Mouse (Mus musculus): ENCODE data around the gene Gm20695.
"Not testable (repeated sequence)": the region's sequence is repeated elsewhere in the genome, so short reads cannot be mapped to it uniquely, and the experiment has no call there.

Gm20695 gene

DNA sequence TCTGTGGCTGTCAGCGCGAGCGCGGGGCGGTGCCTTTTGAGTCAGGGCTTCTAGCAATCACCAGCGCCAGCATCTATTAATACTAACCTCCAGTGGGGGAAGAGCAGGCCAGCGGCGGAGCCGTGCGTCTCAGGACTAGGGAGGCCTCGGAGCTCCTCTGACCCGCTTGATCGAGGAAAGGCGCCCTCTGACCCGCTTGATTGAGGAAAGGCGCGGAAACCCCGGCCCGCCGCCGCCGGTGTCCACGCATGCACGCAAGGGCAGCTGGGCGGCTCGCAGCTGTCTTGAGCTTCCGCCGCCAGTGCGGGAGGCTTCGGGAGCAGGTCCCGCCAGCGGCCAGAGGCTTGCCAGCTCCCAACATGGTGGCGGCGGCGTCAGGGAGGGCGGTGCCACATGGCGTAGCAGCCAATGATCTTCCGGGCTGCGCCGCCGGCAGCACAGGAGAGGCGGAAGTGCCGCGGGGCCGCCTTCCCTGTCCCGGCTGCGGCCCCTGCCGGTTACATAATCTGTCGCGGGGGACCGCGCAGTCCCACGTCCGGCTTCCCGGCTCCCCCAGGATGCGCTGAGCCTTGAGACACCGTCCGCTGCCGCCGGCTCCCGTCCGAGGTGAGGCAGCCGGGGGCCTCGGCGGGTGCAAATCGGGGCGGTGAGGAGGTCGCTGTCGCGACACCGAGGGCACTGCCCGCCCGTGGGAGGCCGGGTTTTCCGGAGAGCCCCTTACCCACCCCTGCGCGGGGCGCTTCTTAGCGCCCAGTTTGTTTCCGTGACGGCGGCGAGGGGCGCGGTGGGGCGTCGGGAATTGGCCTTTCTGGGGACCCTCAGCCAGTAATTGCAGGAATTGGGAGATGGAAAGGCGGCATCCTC is at the start of gene Gm20695, which contains the start of gene Zfp597:
Gene Gm20695, plus strand, starts transcription at position 448 of the 864 bp plus-strand sequence.
Gene Zfp597, minus strand, starts transcription at position 361 of the 864 bp plus-strand sequence.
- peak; percentile 97 for DNase-seq

DNA sequence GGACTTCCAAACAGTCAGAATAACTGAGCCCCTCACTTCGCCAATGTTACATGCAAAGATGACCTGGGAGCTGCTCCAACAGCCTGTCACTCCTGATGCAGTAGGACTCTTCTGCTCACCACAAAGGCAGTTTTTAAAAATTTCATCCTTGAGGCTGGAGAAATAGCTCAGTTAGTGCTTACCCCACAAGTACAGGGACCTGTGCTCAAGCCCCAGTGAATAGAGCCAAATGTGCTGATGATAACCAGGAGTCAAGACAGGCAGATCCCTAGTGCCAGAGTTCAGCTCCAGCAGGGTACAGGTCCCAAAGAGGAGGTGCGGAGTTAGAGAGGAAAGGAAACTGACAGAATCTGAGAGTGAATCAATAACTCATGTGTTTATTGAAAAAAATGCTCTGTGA is 49.0 kb upstream of the Gm20695 start:
- no peak for DNase-seq

GRCm38 (mm10) chr16:3839157-3839885 is 45.1 kb upstream of the Gm20695 start:
- peak; percentile 23 for DNase-seq

GRCm38 (mm10) chr16:3842989-3843388 is 41.5 kb upstream of the Gm20695 start:
- DNase-seq = peak; percentile 5

- no peak for DNase-seq
Measured at GRCm38 (mm10) chr16:3843796-3844195, 40.7 kb upstream of the Gm20695 start.

DNA sequence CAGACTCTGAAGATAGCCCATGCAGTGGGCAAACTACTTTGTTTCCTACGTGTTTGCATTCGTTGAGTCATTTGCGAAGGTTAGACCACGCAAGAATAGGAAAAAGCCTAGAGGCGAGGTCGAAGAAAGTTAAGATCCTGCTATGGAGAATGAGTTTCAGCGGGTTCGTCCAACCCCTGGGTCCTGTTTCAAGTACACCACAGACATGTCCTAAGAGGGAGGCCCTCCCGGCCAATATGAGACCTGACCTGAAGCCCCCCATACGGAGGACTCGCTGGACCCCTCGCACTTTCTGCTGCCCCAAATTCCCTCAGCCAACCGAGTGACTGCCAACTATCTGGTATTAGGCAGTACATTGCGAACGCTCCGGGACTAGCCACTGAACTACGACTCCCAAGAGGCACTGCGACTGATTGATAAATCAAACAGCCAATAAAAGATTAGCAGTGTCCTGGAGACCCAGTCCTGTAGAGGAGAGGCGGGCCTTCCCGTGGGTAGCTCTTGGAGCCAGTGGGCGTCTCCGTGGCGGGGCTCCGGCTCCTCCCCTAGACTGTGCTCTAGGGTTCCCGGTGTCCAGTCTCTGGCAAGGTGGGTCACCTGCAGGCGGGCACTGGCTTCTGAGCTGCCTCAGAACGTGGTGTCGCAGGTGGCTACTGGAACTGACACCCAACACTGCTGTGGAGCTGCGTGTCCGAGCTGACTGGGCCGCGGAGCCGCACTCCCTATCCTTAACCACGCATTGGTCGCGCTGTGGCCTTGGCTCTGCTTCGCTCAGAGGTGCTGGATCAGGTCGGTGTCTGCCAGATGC is 37.5 kb upstream of the Gm20695 start, which contains the start of gene Zfp174:
Gene Zfp174, plus strand, starts transcription at position 558 of the 808 bp plus-strand sequence.
- peak; percentile 96 for DNase-seq

DNA sequence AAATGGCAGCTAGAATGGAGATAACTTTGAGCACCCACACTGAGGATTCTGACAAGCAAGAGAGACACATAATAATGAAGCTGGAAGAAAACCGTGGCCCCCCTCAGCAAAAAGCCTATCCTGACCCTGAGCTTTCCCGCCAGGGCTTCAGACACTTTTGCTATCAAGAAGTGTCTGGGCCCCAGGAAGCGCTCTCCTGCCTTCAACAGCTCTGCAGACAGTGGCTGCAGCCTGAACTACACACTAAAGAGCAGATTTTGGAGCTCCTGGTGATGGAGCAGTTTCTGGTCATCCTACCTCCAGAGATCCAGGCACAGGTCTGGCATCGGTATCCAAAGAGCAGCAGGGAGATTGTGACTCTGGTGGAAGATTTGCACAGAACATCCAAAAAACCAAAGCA is 36.6 kb upstream of the Gm20695 start:
- DNase-seq = peak; percentile 9

DNA sequence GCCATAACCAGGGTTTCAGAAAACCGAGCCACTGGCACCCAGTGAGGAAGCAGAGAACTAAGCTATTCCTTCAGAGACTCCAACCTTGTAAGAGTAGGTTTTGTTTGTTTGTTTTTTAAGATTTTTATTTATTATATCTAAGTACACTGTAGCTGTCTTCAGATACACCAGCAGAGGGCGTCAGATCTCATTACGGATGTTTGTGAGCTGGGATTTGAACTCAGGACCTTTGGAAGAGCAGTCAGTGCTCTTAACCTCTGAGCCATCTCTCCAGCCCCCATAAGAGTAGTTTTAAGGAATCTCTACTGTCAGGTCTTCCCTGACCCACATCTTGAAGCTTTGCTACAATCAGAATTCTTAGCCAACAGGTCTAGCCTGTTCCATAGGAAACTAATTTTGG is 36.0 kb upstream of the Gm20695 start:
- DNase-seq = no peak

- not testable (repeated sequence) for DNase-seq
Measured at GRCm38 (mm10) chr16:3851301-3851700, 33.1 kb upstream of the Gm20695 start.

GRCm38 (mm10) chr16:3852586-3852985 is 31.9 kb upstream of the Gm20695 start:
- DNase-seq = peak; percentile 35

GRCm38 (mm10) chr16:3854437-3855182 is 29.8 kb upstream of the Gm20695 start:
- DNase-seq = no peak

GRCm38 (mm10) chr16:3855776-3856175 is 28.7 kb upstream of the Gm20695 start:
- no peak for DNase-seq

DNA sequence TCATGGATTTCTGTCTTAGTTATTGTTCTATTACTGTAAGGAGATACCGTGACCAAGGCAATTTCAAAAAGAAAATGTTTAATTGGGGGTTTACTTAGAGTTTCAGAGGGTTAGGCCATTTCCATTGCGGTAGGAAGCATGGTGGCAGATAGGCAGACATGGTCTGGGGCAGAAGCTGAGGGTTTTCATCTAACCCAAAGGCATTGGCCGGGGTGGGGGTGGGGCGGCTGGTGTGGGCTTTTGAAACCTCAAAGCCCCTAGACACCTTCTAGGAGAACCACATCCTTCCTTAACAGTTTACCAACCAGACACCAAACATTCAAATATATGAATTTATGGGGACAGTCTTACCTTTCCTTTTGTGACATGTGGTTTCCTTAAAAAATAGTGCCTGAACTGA is 25.2 kb upstream of the Gm20695 start:
- no peak for DNase-seq

GRCm38 (mm10) chr16:3871815-3872214 is 12.6 kb upstream of the Gm20695 start:
- no peak for DNase-seq

GRCm38 (mm10) chr16:3872216-3873047 is 12.0 kb upstream of the Gm20695 start, which contains the start of gene Naa60:
Gene Naa60, plus strand, starts transcription at chr16:3872375.
- DNase-seq = peak; percentile 94

GRCm38 (mm10) chr16:3876346-3876745 is 8.1 kb upstream of the Gm20695 start:
- DNase-seq = no peak

GRCm38 (mm10) chr16:3885065-3885670 is 720 bp downstream of the Gm20695 start:
- no peak for DNase-seq

GRCm38 (mm10) chr16:3891621-3892295 is 7.3 kb downstream of the Gm20695 start:
- no peak for DNase-seq

DNA sequence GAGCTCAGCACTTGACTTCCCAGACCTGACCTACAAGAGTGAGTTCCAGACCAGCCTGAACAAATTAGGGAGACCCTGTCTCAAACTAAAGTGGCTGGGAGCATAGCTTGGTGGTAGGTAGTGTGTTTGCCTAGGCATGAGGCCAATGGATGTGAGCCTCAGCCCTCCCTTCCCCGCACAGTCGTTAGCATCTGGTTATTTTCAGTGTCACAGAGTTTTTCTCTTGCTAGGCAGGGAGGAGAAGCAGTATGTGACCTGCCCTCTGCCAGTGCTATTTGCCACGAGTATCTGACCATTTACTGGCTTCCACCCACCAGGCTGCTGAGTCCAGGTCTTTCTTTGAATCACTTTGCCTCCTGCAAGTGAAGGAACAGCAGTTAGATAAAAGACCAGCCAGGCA is 9.3 kb downstream of the Gm20695 start:
- DNase-seq = no peak

DNA sequence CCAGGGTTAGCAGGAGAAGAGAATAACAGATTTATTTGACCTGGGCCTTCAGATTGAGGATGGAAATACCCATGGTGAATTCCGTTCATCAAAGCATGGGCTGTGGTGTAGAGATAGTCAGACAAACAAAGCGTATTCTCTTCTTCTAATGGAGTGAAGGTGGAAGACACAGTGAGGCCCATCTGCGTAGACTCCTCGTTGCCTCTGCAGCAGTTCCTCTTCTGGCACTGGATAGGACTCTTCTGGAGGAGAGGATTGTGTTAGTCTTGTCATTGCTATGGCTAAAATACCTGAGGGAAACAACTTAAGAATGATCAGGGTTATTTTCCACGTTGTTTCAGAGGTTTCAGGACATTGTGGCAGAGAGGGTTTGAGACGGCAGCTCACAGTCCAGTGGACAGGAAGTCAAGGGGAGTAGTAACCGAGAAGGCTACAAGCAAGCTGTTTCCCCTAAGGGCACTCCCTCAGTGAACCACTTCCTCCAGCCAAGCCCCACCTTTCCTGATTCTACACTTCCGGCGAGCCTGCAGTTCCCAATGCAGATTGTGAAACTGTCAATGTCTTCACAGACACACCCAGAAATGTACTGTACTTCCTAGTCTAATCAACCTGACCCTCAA is 10.8 kb downstream of the Gm20695 start:
- DNase-seq = no peak
